Mouse (Mus musculus): Measurements from ENCODE around the gene Armc8.
A peak's percentile ranks its signal among the peaks of the same experiment; 100 is the strongest.
"Not testable (repeated sequence)": the region's sequence is repeated elsewhere in the genome, so short reads cannot be mapped to it uniquely, and the experiment has no call there.

The Armc8 gene

GRCm38 (mm10) chr9:99568347-99569070, at the start of gene Armc8:
Gene Armc8, minus strand, starts transcription at chr9:99568899.
- peak; percentile 91 for DNase-seq (ENCODE audit: low spot score)

- no peak for DNase-seq (ENCODE audit: low spot score)
Observed at GRCm38 (mm10) chr9:99612202-99612601, 43.5 kb upstream of the Armc8 start, which contains the start of gene A4gnt. Gene A4gnt, plus strand, starts transcription at chr9:99612502.

DNA sequence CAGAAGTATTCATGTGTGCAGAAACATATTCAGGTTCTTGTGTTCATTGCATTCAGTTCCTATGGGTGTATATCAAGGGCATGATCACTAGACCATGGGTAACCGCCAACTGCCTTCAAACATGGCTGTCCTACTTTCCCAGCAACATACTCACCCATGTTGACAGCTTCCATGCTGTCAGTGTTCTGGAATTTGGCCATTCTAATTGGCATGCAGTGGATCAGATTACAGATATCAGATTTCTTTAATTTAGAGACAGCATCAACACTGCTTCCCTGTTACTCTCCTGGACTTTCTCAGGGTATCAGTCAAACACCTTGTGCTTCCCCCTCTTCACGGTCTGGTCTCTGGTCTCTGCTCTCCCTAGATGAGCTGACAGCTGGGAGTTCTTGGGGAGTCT, 34.9 kb upstream of the Armc8 start:
- no peak for DNase-seq (ENCODE audit: low spot score)

DNA sequence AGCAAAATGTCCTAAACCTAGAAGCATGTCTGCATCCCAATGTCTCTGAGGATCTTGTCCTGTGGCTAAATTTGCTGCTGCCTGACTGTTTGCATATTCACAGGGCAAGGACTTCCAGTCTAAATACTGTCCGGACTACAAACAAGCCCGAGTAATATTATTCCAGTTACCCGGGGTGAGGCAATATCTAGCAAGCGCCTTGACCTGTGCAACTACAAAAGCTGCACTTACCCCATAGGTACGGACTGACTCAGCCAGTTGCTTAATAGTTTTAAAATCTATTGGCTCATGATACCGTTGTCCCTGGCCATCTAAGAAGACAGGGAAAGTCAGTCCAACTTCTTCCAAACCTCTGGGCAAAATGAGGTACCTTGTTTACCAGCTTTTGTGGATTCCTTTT, 30.4 kb upstream of the Armc8 start:
- DNase-seq (ENCODE audit: low spot score), result not testable (repeated sequence)

DNA sequence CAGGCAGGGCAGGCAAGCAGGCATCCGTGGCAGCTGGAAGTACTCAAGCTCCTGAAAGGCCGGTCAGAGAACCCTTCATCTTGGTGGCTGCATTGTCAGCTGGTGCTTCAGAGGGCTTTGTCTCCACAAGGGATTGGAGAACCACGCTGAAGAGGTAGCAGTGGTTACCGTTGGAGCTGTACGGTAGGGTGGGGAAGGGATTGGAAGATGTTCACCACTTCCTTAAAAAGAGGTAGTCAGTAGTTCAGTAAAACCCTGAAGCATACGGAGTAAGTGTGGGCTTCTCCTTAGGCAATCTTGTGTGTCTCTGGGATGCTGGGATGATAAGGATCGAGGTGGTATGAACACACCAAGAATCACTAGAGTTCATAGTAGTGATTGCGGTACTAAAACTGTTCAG, 22.4 kb upstream of the Armc8 start:
- no peak for DNase-seq (ENCODE audit: low spot score)

DNA sequence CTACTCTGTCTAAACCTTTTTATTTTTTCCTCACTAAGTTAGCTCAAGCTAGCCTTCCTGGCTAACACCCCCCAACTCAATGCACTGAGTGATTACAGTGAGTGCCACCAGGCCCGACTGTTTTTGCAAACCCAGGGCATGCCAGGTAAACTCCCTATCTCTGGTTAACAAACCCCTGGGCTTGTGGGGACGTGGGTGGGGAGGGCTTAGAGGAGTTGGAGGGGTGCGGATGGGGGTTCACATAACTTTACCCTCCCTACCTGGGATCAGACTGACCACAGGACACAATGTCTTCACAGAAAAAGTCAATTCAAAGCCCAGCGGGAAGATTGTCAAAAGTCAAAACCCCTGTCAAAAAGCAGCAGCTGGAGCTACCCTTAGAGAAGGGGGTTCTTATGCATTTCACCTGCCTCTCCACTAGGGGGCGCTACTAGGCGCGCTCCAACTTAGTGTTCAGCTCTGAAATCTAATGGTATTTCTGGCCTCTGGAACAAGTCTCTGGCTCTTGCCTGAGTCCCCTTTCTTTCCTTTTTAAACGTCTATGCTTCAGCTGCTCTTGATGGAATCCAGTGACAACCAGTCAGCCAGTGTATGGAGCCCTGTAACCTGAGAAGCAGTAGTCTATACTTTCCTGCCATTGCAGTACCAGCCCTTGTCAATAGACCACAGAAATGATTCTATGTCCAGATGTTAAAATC, 19.0 kb upstream of the Armc8 start:
- no peak for DNase-seq (ENCODE audit: low spot score)

GRCm38 (mm10) chr9:99580655-99581054, 12.0 kb upstream of the Armc8 start:
- DNase-seq (ENCODE audit: low spot score), result peak; percentile 34

DNA sequence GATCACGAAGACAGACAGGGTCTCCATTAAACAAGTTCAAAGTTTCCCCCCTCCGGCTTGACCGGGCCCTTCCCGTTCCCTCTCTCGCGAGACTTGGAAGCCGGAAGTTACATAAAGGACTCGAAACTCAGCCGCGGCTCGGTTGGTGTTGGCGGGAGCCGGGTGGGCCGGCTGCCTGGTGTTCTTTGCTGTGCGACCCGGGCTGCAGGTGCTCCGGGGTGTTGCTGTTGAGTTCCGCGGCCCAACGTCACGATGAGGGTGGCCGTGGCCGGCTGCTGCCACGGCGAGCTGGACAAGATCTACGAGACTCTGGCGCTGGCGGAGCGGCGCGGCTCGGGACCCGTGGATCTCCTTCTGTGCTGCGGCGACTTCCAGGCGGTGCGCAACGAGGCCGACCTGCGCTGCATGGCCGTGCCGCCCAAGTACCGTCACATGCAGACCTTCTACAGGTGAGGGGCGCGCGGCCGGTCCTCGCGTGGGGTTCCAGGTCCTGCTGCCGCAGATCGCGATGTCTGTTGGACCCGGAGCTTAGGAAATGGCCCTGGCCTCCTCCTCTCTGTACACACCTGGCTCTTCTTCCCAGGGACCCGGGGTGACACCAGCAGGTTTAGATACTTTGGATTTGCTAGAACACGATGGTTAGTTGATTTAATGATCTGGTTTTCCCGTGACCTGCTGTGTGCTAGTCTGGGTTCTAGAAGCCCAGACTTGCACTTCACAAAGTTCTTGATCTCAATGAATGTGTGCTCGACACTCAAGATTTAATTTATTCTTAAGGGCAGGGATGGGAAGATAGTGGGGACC, 7.2 kb upstream of the Armc8 start, which contains the start of gene Dbr1:
Dbr1 (plus strand) TSS at position 123 of the 804 bp plus-strand sequence.
- DNase-seq (ENCODE audit: low spot score), result peak; percentile 93

GRCm38 (mm10) chr9:99569071-99569397, 335 bp upstream of the Armc8 start:
- DNase-seq (ENCODE audit: low spot score), result no peak

DNA sequence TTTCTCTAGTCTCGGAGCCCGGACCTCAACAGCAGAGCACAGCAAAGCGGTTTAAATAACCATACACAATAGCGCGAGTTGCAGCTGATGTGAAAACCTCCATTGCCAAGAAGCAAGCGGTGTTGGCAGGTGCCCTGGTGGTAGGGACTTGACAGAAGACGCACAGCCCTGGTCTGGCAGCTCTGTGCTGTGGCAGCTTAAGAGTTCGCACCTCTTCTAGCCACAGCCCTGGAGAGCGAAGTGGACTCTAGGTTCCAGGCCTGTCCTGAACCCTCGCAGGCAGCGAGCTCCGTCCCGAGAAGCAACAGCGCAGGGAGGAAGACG, 714 bp downstream of the Armc8 start:
- no peak for DNase-seq (ENCODE audit: low spot score)

DNA sequence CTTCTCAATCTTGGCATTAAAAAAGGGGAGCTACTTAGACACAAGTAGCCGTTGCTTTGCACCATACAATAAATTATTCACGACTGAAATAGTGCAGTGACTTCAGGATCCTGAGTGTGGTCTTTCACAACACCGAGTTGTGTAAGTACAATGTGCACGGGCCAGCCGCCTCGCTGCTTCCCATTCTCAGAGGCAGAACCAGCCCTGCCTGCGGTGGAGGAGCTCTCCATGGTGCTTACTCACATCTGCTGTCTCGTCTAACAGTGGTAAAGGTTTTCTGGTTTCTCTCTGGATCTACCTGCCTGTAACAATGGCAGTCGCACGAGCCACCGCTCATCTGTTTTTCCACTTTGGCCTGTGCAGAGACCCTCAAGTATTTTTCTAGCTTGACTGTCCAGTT, 5.0 kb downstream of the Armc8 start:
- DNase-seq (ENCODE audit: low spot score), result peak; percentile 37

DNA sequence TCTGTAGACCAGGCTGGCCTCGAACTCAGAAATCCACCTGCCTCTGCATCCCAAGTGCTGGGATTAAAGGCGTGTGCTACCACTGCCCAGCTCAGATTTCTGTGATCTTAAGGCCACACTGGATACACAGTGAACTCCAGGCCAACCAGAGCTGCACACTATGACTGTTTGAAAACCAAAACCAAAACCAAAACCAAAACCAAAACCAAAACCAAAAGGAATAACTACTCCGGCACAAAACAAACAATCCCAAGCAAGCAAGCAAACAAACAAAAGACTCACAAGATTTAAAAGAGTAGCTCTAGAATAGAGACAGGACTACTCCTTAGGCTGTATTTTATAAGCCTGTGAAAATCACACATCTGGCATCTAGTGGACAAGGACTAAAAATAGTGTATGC, 8.3 kb downstream of the Armc8 start:
- DNase-seq (ENCODE audit: low spot score), result no peak

DNA sequence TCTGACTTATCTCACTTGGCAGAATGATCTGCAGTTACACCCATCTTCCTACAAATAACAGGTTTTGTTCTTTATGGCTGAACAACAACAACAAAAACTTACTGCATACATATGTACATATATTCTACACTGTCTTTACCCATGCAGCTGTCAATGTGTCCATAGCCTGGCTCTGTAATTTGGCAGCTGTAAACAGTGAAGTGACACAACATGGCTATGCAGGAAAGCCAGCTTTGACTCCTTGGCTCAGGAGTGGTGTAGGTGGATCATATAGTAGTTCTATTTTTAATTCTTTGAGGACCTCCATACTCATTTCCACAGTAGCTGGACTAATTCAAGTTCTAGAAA, 9.2 kb downstream of the Armc8 start:
- DNase-seq (ENCODE audit: low spot score), result no peak

DNA sequence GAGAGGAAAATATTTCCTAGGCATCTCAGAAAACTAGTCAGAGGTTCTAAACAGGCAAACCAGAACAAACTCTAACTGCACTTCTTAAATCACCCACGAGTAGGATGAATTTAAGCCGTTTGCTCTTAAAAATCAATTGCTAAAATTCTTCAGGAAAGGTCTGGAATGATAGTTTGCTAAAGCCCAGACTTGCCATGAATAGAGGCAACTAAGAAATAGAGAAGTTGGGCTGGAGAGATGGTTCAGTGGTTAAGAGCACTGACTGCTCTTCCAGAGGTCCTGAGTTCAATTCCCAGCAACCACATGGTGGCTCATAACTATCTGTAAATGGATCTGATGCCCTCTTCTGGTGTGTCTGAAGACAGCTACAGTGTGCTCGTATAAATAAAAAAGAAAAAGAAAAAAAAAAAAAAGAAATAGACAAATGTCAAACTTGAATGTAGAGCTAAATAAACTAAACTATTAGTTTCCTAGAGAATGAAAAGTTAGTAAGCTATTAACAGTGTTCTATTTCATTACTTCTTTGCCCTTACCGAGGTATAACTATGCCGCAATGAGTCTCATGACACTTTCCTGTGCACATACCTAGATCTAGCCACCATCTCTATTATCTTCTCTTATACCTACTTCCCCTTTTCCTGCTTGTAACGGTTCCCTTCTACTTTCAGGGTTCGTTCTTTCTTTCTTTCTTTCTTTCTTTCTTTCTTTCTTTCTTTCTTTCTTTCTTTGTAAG, 9.7 kb downstream of the Armc8 start:
- DNase-seq (ENCODE audit: low spot score), result no peak

GRCm38 (mm10) chr9:99557580-99558300, 11.0 kb downstream of the Armc8 start:
- DNase-seq (ENCODE audit: low spot score), result no peak

DNA sequence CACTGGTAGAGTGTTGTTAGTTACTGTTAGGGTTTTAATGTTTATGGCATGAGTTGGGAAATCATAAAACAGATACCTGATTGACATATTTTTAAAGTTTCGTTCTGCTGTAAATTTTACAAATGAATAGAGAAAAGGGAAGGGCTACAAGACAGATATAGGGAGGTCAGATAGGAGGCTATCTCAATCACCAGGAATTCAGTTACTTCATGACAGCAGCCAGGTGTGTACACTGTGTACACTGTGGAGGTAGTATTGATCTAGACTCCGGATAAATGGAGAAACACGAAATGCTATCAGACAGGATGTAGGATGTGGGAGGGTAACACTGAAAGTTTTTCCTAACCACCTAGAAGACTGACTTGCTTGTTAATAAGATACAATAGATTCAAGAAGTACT, 13.4 kb downstream of the Armc8 start:
- DNase-seq (ENCODE audit: low spot score), result no peak

- no peak for DNase-seq (ENCODE audit: low spot score)
Observed at GRCm38 (mm10) chr9:99554052-99554451, 14.6 kb downstream of the Armc8 start.

- DNase-seq (ENCODE audit: low spot score), result no peak
Observed at GRCm38 (mm10) chr9:99553049-99553448, 15.7 kb downstream of the Armc8 start.

- no peak for DNase-seq (ENCODE audit: low spot score)
Observed at GRCm38 (mm10) chr9:99552068-99552467, 16.6 kb downstream of the Armc8 start.

DNA sequence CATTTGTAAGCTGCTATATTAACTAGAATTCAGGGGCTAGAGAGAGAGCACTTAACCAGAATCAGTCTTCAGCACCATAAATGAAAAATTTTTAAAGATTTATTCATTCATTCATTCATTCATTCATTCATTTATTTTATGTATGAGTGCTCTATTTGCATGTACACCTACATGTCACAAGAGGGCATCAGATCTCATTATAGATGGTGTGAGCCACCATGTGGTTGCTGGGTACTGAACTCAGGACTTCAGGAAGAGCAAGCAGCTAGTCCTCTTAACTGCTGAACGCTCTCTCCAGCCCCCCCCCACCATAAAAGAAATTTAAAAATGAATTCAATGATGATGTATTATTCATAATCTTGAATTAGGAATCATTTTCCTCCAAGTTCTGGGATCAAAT, 22.4 kb downstream of the Armc8 start:
- DNase-seq (ENCODE audit: low spot score), result no peak

- no peak for DNase-seq (ENCODE audit: low spot score)
Observed at GRCm38 (mm10) chr9:99531865-99532264, 36.8 kb downstream of the Armc8 start.

DNA sequence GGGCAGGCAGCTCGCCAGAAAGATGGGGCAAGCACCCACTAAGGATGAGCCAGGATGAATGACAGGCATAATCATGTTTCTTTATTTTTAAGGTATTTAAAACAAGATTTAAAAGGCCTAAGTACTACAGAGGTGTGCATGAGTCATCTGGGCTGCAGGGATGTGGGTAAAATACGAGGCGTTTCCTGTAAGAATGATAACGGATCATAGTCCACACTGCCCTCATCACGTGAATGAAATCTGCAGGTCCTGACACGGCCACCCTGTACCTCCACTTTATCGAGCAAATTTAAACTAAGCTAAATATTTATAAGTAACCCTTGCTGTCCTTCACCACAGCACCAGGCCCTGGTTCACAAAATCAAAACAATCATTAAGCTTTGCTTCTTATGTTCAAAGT, 62.8 kb downstream of the Armc8 start:
- DNase-seq (ENCODE audit: low spot score), result no peak

Data from layer of hippocampus, adult 11-12 months (tissue).